Mouse (Mus musculus) kidney, adult 2 months (tissue): Measurements from ENCODE around the gene Spem1. TPM values are rescaled to one million over a fixed set of nuclear protein-coding genes. Genes with fewer than 3 reads are reported as not detected.

Experiments used
- DNase-seq: peaks from one replicate; pipeline ENCODE4 v3.0.0; 2021
- H3K27ac ChIP-seq: fragments of 200-500 bp; 2 replicates; pipeline ENCODE4 v1.5.1; 2012; ENCODE audit warnings: low read depth, low read length, control low read depth, inconsistent platforms; ENCODE audit not compliant: insufficient read depth
- H3K27me3 ChIP-seq: fragments of 200-500 bp; replicated peaks from 2 replicates; pipeline ENCODE4 v1.6.1; 2012; ENCODE audit warnings: mild to moderate bottlenecking, moderate library complexity, low read length, inconsistent platforms; ENCODE audit not compliant: control insufficient read depth, insufficient read depth
- H3K36me3 ChIP-seq: fragments of 200-500 bp; 2 replicates; pipeline ENCODE4 v1.6.1; 2012; ENCODE audit warnings: mild to moderate bottlenecking, moderate library complexity, low read length, inconsistent platforms; ENCODE audit not compliant: control insufficient read depth, insufficient read depth
- H3K4me1 ChIP-seq: fragments of 200-500 bp; 2 replicates; pipeline ENCODE4 v1.6.1; 2011; ENCODE audit warnings: low read length; ENCODE audit not compliant: control insufficient read depth, insufficient read depth
- H3K4me3 ChIP-seq: fragments of 200-500 bp; 2 replicates; pipeline ENCODE4 v1.5.1; 2011; ENCODE audit warnings: mild to moderate bottlenecking, low read depth, low read length, control low read depth; ENCODE audit not compliant: insufficient read depth
- CTCF ChIP-seq: fragments of 200-500 bp; conservative IDR thresholded peaks from 2 replicates; pipeline ENCODE4 v1.5.1; 2011; ENCODE audit warnings: low read depth, mild to moderate bottlenecking, control low read depth, low read length, moderate library complexity, mixed read lengths; ENCODE audit not compliant: insufficient read depth, insufficient read length
- POLR2A ChIP-seq: fragments of 200-500 bp; IDR thresholded peaks from one replicate; pipeline ENCODE4 v1.6.1; 2011; ENCODE audit warnings: low read depth, low read length, control low read depth
- WGBS: fragments of 180-500 bp; shearing (Covaris S2); methylation state at CpG from one replicate; pipeline ENCODE4 v1.1.7; 2018; 5-methylcytosine and 5-hydroxymethylcytosine counted together
- polyA plus RNA-seq: library from polyadenylated mRNA; depleted of rRNA; stranded (reverse); fragments of >200 nt; gene quantifications from 2 replicates; pipeline ENCODE4 v1.2.3, GENCODE M21; 2012

Spem1 gene
- polyA plus RNA-seq, 1 experiment: 0.28 TPM

DNA sequence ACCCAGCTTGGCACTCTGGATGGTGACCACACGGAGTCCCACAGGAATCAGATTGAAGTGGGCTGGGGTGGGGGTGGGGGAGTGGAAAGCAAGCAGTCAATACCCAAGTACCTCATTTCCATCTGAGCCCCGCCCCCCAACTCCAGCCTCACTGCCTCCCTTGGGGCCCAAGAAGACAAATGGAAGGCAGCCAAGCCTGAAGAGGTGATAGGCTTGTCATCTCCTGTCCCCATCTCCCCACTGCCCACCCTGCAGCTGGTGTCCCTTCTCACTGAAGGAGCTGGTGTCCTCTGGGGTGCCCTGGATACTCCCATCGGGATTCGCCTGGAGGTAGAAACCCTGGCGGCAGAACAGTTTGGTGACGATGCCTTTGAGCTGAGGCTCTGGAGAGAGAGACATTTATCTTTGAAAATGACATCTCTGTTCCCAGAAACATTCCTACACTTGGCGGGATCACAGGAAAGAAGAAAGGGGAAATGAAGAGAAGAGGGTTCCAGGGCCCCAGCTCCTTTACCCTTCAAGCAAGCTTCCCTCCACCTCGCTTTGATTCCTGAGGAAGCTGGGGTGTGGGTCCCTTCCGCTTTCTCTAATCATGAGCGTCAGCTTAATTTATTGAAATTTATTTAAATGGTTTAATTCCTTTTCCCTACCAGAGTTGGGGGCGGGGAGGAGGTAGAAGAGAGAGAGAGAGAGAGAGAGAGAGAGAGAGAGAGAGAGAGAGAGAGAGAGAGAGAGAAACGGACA lies 22.4 kb downstream of the Spem1 start:
- Histone ChIP-seq H3K36me3 (no peaks in the 10 kb centered on the region), H3K27me3 (no peaks in the 10 kb centered on the region; the same call in 1 of the 2 replicates), H3K4me3 (no peak overlapping the region), H3K4me1 (peaks cover 18% of the 10 kb centered on the region), H3K27ac (no peak overlapping the region)
- WGBS: 58% methylated on average over 12 of the region's 12 CpGs
- DNase-seq: no peak
- TF ChIP-seq CTCF: no peak
- no peak for TF ChIP-seq POLR2A

DNA sequence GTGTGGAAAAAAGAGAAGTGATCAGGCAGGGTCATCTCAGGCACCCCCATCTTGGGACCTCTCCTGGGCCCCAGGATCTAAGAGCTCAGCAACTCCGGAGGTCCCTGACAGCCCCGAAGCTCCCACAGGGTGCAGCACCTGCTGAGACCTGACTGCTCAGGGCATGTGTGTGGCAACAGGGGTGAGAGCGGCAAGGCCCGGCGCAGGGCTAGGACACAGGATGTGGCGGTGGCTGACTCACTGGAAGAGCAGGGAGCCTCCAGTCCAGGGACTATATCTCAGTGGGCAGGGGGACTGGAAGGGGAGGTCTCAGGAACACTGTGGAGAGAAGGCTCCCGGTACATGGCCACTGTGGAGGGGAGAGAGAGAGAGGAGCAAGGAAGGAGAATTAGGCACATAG lies 24.1 kb downstream of the Spem1 start:
- no peaks in the 10 kb centered on the region for H3K36me3 ChIP-seq
- TF ChIP-seq POLR2A (no peak), CTCF (no peak)
- 90% methylated on average over 7 of the region's 7 CpGs for WGBS
- peaks cover 6% of the 10 kb centered on the region for H3K4me1 ChIP-seq
- H3K4me3 ChIP-seq: no peak overlapping the region
- DNase-seq: no peak
- H3K27me3 ChIP-seq: no peaks in the 10 kb centered on the region; the same call in 1 of the 2 replicates
- H3K27ac ChIP-seq: no peak overlapping the region

DNA sequence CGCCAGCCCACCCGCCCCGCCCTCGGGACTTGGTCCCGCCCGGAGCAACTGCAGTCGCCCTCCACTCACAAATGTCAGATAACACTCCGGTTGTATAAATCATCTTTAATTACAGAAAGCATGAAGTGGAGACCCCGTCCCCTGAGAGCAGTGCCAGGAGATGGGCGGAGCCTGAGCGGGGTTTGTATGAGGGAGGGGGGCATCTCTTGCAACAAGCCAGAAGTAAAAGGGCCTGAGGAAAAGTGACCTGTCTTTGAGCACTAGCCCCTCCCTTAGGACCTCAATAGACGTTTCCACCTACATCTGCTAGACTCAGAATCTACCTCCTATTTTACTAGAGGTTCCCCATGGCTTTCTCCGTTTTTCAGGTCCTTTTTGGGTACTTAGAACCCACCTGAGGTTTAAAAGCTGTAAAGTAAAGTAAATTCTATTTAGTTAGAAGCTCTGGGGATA lies 26.0 kb downstream of the Spem1 start:
- Histone ChIP-seq H3K4me1 (peaks cover 1% of the 10 kb centered on the region; the same call in 1 of the 2 replicates), H3K4me3 (no peak overlapping the region), H3K36me3 (no peaks in the 10 kb centered on the region), H3K27ac (no peak overlapping the region), H3K27me3 (no peaks in the 10 kb centered on the region)
- no peak for DNase-seq
- 6% methylated on average over 13 of the region's 13 CpGs for WGBS
- TF ChIP-seq CTCF (no peak), POLR2A (no peak)

DNA sequence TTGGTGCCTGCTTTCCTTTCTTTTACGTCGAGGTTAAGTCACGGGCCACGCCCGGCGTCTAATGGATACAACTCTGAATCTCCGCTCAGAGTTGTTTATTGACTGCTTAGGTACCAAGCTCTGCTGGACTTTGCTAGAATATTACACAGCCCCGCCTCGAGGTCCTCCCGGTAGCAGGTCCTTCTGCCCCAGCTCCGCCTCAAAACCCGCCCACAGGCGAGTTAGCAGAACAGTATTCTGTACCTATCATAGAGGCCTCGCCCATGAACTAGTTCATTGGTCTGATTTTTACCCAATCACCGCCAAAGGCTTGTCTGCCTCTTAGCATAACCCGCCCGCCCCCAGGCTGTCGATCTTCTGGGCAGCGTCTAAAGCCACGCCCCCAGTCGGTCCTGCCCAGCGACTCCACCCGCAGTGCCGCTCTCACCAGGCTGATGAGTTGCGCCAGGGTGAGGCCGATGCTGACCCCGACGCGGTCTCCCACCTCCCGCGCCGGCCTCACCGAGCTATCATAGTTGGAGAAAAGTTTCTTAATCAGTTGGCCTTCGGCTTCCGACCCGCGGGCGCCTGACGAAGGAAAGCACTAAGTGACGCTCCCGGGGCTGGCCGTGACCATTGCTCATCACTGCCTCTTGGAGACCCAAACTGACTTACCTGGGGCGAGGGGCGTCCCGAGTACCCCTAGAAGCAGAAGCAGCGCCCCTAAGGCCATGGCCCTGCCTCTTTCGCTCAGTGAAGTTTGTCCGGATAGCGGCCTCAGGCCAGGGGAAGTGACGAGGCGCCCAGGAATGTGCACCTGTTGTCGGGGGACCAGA lies 26.6 kb downstream of the Spem1 start, which contains the start of gene Chrnb1:
Chrnb1 (minus strand) TSS at position 776 of the 815 bp plus-strand sequence.
- 1% methylated on average over 52 of the region's 52 CpGs for WGBS

DNA sequence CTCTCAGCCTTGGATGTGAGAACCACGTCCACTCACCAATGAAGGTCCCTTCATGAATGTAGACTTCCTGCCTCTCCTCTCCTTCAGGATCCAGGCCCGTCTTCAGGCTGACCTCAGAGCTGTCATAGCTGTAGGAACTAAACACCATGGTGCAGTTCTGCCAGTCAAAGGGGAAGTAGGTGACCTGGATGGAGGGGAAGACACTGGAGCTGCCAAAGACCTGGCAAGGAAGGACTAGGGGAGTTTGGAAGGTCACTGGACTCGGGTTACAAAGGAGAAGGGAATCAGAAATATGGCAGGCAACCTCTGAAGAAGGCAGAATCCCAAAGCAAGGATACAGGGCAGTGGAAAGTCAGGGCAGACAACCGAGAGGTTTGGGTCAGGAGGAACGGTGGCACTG lies 28.6 kb downstream of the Spem1 start:
- Histone ChIP-seq H3K4me3 (no peak overlapping the region), H3K36me3 (no peaks in the 10 kb centered on the region), H3K27ac (no peak overlapping the region), H3K4me1 (no peaks in the 10 kb centered on the region), H3K27me3 (no peaks in the 10 kb centered on the region)
- DNase-seq: no peak
- TF ChIP-seq CTCF (no peak), POLR2A (no peak)
- 75% methylated on average over 5 of the region's 5 CpGs for WGBS

More for the DNA sequence above, 26.6 kb downstream of the Spem1 start, which contains the start of gene Chrnb1:
- Histone ChIP-seq H3K4me3 (peak within 1 kb of the TSS; percentile 56), H3K4me1 (no peaks in the 10 kb centered on the region), H3K27me3 (no peaks in the 10 kb centered on the region), H3K27ac (peak within 1 kb of the TSS; percentile 39; the same call in 1 of the 2 replicates), H3K36me3 (no peaks in the 10 kb centered on the region)
- no peak for TF ChIP-seq CTCF
- TF ChIP-seq POLR2A: no peak
- peak; percentile 99 for DNase-seq

DNA sequence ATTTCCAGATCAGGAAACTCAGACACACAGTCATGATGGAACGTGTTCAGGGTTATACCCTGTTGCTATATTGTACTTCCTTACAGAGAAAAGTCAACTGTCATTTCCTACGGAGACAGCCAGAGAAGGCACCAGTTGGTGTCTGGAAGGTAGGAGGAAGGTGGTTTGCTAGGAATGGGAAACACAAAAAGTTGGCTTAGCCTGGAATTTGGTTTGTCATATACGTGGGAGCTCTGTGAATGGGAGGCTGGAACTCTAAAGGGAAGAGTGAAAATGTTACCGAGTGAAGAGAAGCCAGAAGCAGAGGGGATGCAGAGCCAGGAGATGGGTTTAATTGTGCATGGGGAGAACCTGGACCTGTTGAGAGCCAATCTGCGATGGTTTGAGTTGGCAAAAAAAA lies 30.6 kb downstream of the Spem1 start:
- DNase-seq: no peak
- WGBS: 76% methylated on average over 5 of the region's 5 CpGs
- Histone ChIP-seq H3K27me3 (no peaks in the 10 kb centered on the region), H3K36me3 (no peaks in the 10 kb centered on the region), H3K4me3 (no peak overlapping the region), H3K27ac (no peak overlapping the region), H3K4me1 (no peaks in the 10 kb centered on the region)
- no peak for TF ChIP-seq CTCF
- no peak for TF ChIP-seq POLR2A

DNA sequence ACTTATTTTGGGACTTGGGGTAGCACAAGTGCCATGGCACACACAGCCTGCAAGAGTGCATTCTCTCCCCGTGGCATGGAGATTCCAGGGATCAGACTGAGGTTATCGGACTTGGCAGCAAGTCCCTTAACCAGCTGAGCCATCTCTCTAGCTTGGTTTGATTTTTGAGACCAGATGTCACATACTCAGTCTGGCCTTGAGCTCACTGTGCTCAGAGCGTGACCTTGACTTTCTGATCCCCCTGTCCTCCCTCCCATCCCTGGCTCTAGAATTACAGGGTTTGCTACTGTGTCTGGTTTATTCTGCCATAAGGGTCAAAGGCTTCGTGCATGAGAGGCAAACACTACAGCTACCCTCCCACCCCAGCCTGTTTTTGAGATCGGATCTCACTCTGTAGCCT lies 32.5 kb downstream of the Spem1 start:
- WGBS: 54% methylated on average over 5 of the region's 5 CpGs
- H3K4me1 ChIP-seq: peaks cover 5% of the 10 kb centered on the region; the same call in 1 of the 2 replicates
- no peaks in the 10 kb centered on the region for H3K27me3 ChIP-seq
- DNase-seq: no peak
- no peak overlapping the region for H3K4me3 ChIP-seq
- TF ChIP-seq POLR2A: no peak
- TF ChIP-seq CTCF: no peak
- no peaks in the 10 kb centered on the region for H3K36me3 ChIP-seq
- no peak overlapping the region for H3K27ac ChIP-seq
